Mouse (Mus musculus): ENCODE measurements around the gene Epb42.

DNA sequence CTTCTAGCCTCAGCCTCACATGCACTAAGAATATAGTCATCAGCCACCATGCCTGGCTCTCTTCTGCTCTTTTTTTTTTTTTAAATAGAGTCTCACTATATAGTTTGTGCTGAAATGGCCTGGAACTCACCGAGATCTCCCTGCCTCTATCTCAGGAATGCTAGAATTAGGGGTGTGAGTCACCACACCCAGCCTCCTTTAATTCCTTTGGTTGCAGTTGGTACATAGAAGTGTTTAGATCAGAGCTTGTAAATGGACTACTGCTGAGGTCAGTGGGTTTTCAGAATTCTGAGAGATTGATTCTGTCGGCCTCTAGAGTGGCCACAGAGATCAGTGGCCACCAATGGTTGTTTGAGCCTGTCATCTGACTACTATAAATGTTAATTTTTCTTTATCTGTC, 56.0 kb downstream of the Epb42 start:
- TF ChIP-seq MAX (IDR thresholded peaks at IDR 0.05; ENCODE audit: low read length) (no peak), ZC3H11A (IDR thresholded peaks at IDR 0.05; ENCODE audit: low read depth, low read length) (no peak), POLR2A (IDR thresholded peaks at IDR 0.05; ENCODE audit: low read depth, low read length) (no peak), POLR2AphosphoS2 (IDR thresholded peaks at IDR 0.05; ENCODE audit: low read depth, low read length) (no peak), TCF12 (IDR thresholded peaks at IDR 0.05; ENCODE audit: low read depth, low read length) (no peak), NRF1 (IDR thresholded peaks at IDR 0.05; ENCODE audit: low read depth, low read length) (no peak), USF2 (conservative IDR thresholded peaks at IDR 0.05; ENCODE audit: low read depth, low read length) (no peak), MYC (IDR thresholded peaks at IDR 0.05; ENCODE audit: low read depth, low read length) (no peak), BHLHE40 (IDR thresholded peaks at IDR 0.05; ENCODE audit: low read depth, low read length) (no peak), CHD2 (IDR thresholded peaks at IDR 0.05; ENCODE audit: low read length) (no peak), CTCF (conservative IDR thresholded peaks at IDR 0.05 in 1 of 2, IDR thresholded peaks at IDR 0.05 in 1 of 2; ENCODE audit: low read depth in 2 of 2, low read length in 2 of 2) (no peak), RCOR1 (conservative IDR thresholded peaks at IDR 0.05; ENCODE audit: low read depth, low read length) (no peak), NELFE (IDR thresholded peaks at IDR 0.05; ENCODE audit: low read depth, low read length) (no peak), MEF2A (IDR thresholded peaks at IDR 0.05; ENCODE audit: borderline replicate concordance, low read depth, low read length) (no peak)
